Mouse (Mus musculus) heart, adult 9 months (tissue): ENCODE measurements at regions not wholly inside any gene's neighbourhood (a gene's known extent, or its start where the extent isn't known, plus 50 kb on each side); places are given as distances from the start of the nearest gene placed in this dataset.

Experiments
- DNase-seq, 2 experiments: peaks; one replicate each; pipeline ENCODE4 v3.0.0; 2022; ENCODE audit warnings: low spot score in 2 of 2

DNA sequence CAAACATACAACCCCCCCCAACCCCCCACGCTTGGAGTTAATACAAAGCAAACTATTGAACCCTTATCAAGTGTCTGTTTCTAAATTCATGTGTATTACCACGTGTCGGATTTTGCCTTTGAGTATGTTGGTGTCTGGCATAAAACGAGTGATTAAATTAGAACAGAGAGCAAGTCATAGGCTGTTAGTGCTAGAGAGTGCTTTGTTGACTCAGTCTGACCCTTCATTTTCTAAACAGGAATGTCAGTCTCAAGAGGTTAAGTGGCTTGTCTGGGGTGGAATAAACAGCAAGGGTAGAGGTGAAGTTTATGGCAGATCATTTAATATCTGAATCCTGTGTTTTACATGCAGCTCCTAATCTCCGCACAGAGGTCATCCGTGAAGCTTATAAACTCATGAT, 104.1 kb downstream of the Uchl5 start:
- no peak for DNase-seq

DNA sequence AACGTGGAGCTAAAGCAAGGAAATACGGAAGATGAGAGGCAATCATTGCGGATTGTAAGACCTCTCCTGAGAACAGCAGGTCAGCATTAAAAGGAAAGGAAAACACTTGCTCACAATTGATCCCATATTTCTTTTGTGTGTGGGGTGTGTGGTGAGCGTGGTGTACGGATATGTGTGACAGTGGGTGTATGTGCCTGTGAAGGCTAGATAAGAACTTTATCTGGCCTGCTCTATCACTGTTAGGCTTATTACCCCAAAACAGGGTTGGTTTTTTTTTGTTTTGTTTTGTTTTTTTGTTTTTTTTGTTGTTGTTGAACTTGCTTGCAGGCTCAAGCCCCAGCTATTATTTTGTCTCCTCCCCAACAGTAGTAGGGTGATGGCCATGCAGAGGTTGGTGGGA, 102.5 kb downstream of the Uchl5 start:
- DNase-seq: no peak

DNA sequence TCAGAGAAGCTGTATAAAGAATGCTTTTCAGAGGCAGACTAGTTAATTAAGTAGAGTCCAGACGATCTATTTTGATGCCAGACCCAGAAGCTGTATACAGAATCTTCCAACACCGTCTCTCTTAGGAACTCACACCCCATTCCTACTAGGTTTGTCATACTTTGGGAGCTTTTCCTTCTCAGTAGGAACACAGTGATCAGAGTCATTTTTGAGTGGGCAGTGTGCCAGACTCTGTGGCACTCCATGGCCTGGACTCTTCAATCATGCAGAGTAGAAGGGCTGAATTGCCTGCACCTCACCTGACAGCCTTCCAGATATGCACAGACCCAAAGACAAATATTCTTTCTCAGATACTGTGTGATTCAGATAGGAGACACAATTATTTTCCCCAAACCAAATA, 101.2 kb downstream of the Uchl5 start:
- no peak for DNase-seq

DNA sequence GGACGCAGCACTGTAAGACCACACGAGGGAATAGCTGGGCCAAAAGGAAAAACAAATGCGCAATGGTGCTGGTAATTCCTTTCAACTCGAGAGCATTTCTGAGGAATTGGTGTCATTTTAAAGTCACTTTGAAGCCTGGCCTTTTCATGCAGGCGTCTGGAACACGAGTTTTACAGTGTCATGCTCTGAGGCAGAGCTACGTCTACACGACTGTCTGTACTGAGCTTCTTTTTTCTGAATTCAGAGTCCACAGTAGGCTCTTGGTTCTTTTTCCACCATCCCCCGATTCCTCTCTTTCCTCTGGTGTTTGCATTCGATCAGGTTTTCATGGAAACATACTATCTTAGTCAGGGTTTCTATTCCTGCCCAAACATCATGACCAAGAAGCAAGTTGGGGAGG, 83.2 kb downstream of the Uchl5 start:
- DNase-seq: no peak

DNA sequence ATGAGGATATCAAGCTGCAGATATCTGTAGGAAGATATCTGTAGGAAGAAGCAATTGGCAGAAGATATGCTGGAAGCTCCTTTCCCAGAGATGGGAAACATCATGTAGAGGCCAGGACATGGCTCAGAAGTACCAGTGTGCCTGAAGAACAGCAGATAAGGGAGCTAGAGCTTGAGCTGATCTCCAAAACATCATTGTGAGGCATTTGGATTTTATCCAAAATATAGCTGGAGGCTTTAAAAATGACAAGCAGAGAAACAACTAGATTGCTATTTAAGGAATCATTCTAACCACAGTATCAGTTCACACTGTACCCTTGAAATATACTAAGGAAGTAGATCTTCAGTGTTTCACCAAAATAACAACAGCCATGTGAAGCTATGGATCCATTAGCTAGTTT, 81.5 kb downstream of the Uchl5 start:
- no peak for DNase-seq
